Mouse (Mus musculus): ENCODE data around the gene Tert. TPM values are rescaled to one million over a fixed set of nuclear protein-coding genes. Genes with fewer than 3 reads are reported as not detected.

Gene Tert
- total and polyA plus RNA-seq, 2 experiments, result 7.0 to 13.1 TPM

- Histone ChIP-seq H3K4me3 (ENCODE audit: insufficient read depth, low read depth, low read length) (no peak overlapping the region), H3K79me2 (ENCODE audit: control insufficient read depth, insufficient read depth, low read length) (no peaks in the 10 kb centered on the region), H3K27ac (replicated peaks; ENCODE audit: insufficient read depth, low read depth, low read length) (no peak overlapping the region), H3K27me3 (ENCODE audit: control insufficient read depth, insufficient read depth, low read length) (no peaks in the 10 kb centered on the region), H3K4me1 (ENCODE audit: control insufficient read depth, insufficient read depth, low read length) (0 out of 2 replicates have a peak, but pooled peaks cover 1% of the 10 kb centered on the region), H3K36me3 (ENCODE audit: control insufficient read depth, insufficient read depth, low read length) (no peaks in the 10 kb centered on the region), H3K9ac (ENCODE audit: low read depth, low read length) (no peak overlapping the region)
- TF ChIP-seq POLR2A (IDR thresholded peaks at IDR 0.05; ENCODE audit: extremely low read depth, insufficient read depth, low read length) (no peak), CTCF (IDR thresholded peaks at IDR 0.05; ENCODE audit: low read depth, low read length) (no peak)
- DNase-seq (ENCODE audit: extremely low read depth, low read depth, low spot score), result no peak
- WGBS, result 37% methylated on average over 2 of the region's 2 CpGs
Measured at GRCm38 (mm10) chr13:73679311-73679710, 52.6 kb downstream of the Tert start.

- no peak overlapping the region for H3K4me3 ChIP-seq (ENCODE audit: insufficient read depth, low read depth, low read length)
- 4% methylated on average over 1 of the region's 1 CpGs for WGBS
- H3K79me2 ChIP-seq (ENCODE audit: control insufficient read depth, insufficient read depth, low read length), result no peaks in the 10 kb centered on the region
- 0 out of 2 replicates have a peak, but pooled peaks cover 1% of the 10 kb centered on the region for H3K4me1 ChIP-seq (ENCODE audit: control insufficient read depth, insufficient read depth, low read length)
- no peak overlapping the region for H3K27ac ChIP-seq (replicated peaks; ENCODE audit: insufficient read depth, low read depth, low read length)
- H3K36me3 ChIP-seq (ENCODE audit: control insufficient read depth, insufficient read depth, low read length), result no peaks in the 10 kb centered on the region
- no peak overlapping the region for H3K9ac ChIP-seq (ENCODE audit: low read depth, low read length)
- TF ChIP-seq POLR2A (IDR thresholded peaks at IDR 0.05; ENCODE audit: extremely low read depth, insufficient read depth, low read length), result no peak
- no peak for TF ChIP-seq CTCF (IDR thresholded peaks at IDR 0.05; ENCODE audit: low read depth, low read length)
- DNase-seq (ENCODE audit: extremely low read depth, low read depth, low spot score), result peak; percentile 47
- no peaks in the 10 kb centered on the region for H3K27me3 ChIP-seq (ENCODE audit: control insufficient read depth, insufficient read depth, low read length)
Measured at GRCm38 (mm10) chr13:73680394-73680793, 53.7 kb downstream of the Tert start.

- no peaks in the 10 kb centered on the region for H3K79me2 ChIP-seq (ENCODE audit: control insufficient read depth, insufficient read depth, low read length)
- DNase-seq (ENCODE audit: extremely low read depth, low read depth, low spot score), result no peak
- H3K36me3 ChIP-seq (ENCODE audit: control insufficient read depth, insufficient read depth, low read length), result no peaks in the 10 kb centered on the region
- H3K4me3 ChIP-seq (ENCODE audit: insufficient read depth, low read depth, low read length), result no peak overlapping the region
- TF ChIP-seq POLR2A (IDR thresholded peaks at IDR 0.05; ENCODE audit: extremely low read depth, insufficient read depth, low read length) (no peak), CTCF (IDR thresholded peaks at IDR 0.05; ENCODE audit: low read depth, low read length) (no peak)
- 92% methylated on average over 2 of the region's 2 CpGs for WGBS
- 0 out of 2 replicates have a peak, but pooled peaks cover 1% of the 10 kb centered on the region for H3K4me1 ChIP-seq (ENCODE audit: control insufficient read depth, insufficient read depth, low read length)
- no peak overlapping the region for H3K9ac ChIP-seq (ENCODE audit: low read depth, low read length)
- H3K27me3 ChIP-seq (ENCODE audit: control insufficient read depth, insufficient read depth, low read length), result no peaks in the 10 kb centered on the region
- no peak overlapping the region for H3K27ac ChIP-seq (replicated peaks; ENCODE audit: insufficient read depth, low read depth, low read length)
Measured at GRCm38 (mm10) chr13:73682226-73682625, 55.5 kb downstream of the Tert start.

- H3K79me2 ChIP-seq (ENCODE audit: control insufficient read depth, insufficient read depth, low read length), result no peaks in the 10 kb centered on the region
- WGBS, result 83% methylated on average over 11 of the region's 11 CpGs
- H3K9ac ChIP-seq (ENCODE audit: low read depth, low read length), result no peak overlapping the region
- no peak for TF ChIP-seq POLR2A (IDR thresholded peaks at IDR 0.05; ENCODE audit: extremely low read depth, insufficient read depth, low read length)
- DNase-seq (ENCODE audit: extremely low read depth, low read depth, low spot score), result no peak
- H3K27me3 ChIP-seq (ENCODE audit: control insufficient read depth, insufficient read depth, low read length), result no peaks in the 10 kb centered on the region
- no peak overlapping the region for H3K4me3 ChIP-seq (ENCODE audit: insufficient read depth, low read depth, low read length)
- no peaks in the 10 kb centered on the region for H3K36me3 ChIP-seq (ENCODE audit: control insufficient read depth, insufficient read depth, low read length)
- H3K27ac ChIP-seq (replicated peaks; ENCODE audit: insufficient read depth, low read depth, low read length), result no peak overlapping the region
- 0 out of 2 replicates have a peak, but pooled peaks cover 1% of the 10 kb centered on the region for H3K4me1 ChIP-seq (ENCODE audit: control insufficient read depth, insufficient read depth, low read length)
Measured at GRCm38 (mm10) chr13:73683682-73684081, 57.0 kb downstream of the Tert start.

GRCm38 (mm10) chr13:73684412-73684811 lies 57.7 kb downstream of the Tert start:
- WGBS, result 79% methylated on average over 1 of the region's 1 CpGs
- H3K36me3 ChIP-seq (ENCODE audit: control insufficient read depth, insufficient read depth, low read length), result no peaks in the 10 kb centered on the region
- no peaks in the 10 kb centered on the region for H3K27me3 ChIP-seq (ENCODE audit: control insufficient read depth, insufficient read depth, low read length)
- no peak for DNase-seq (ENCODE audit: extremely low read depth, low read depth, low spot score)
- TF ChIP-seq POLR2A (IDR thresholded peaks at IDR 0.05; ENCODE audit: extremely low read depth, insufficient read depth, low read length) (no peak), CTCF (IDR thresholded peaks at IDR 0.05; ENCODE audit: low read depth, low read length) (no peak)
- 0 out of 2 replicates have a peak, but pooled peaks cover 1% of the 10 kb centered on the region for H3K4me1 ChIP-seq (ENCODE audit: control insufficient read depth, insufficient read depth, low read length)
- no peaks in the 10 kb centered on the region for H3K79me2 ChIP-seq (ENCODE audit: control insufficient read depth, insufficient read depth, low read length)
- no peak overlapping the region for H3K9ac ChIP-seq (ENCODE audit: low read depth, low read length)
- no peak overlapping the region for H3K27ac ChIP-seq (replicated peaks; ENCODE audit: insufficient read depth, low read depth, low read length)
- no peak overlapping the region for H3K4me3 ChIP-seq (ENCODE audit: insufficient read depth, low read depth, low read length)

GRCm38 (mm10) chr13:73685502-73685901 lies 58.8 kb downstream of the Tert start:
- Histone ChIP-seq H3K9ac (ENCODE audit: low read depth, low read length) (no peak overlapping the region), H3K79me2 (ENCODE audit: control insufficient read depth, insufficient read depth, low read length) (no peaks in the 10 kb centered on the region), H3K4me3 (ENCODE audit: insufficient read depth, low read depth, low read length) (no peak overlapping the region), H3K27ac (replicated peaks; ENCODE audit: insufficient read depth, low read depth, low read length) (no peak overlapping the region), H3K36me3 (ENCODE audit: control insufficient read depth, insufficient read depth, low read length) (no peaks in the 10 kb centered on the region), H3K4me1 (ENCODE audit: control insufficient read depth, insufficient read depth, low read length) (0 out of 2 replicates have a peak, but pooled peaks cover 1% of the 10 kb centered on the region), H3K27me3 (ENCODE audit: control insufficient read depth, insufficient read depth, low read length) (no peaks in the 10 kb centered on the region)
- WGBS, result 84% methylated on average over 6 of the region's 6 CpGs
- DNase-seq (ENCODE audit: extremely low read depth, low read depth, low spot score), result no peak
- TF ChIP-seq POLR2A (IDR thresholded peaks at IDR 0.05; ENCODE audit: extremely low read depth, insufficient read depth, low read length), result no peak
- no peak for TF ChIP-seq CTCF (IDR thresholded peaks at IDR 0.05; ENCODE audit: low read depth, low read length)
